Mouse (Mus musculus): ENCODE results near the gene Rbfox1. TPM values are rescaled to one million over a fixed set of nuclear protein-coding genes. Genes with fewer than 3 reads are reported as not detected.

Gene Rbfox1
- polyA plus RNA-seq, 1 experiment from 2014 or later: 2.9 TPM

GRCm38 (mm10) chr16:7069599-7069998 is 1184.4 kb downstream of the Rbfox1 start:
- Histone ChIP-seq H3K4me2 (replicated peaks) (no peak overlapping the region), H3K27me3 (no peaks in the 10 kb centered on the region), H3K4me1 (no peaks in the 10 kb centered on the region), H3K36me3 (no peaks in the 10 kb centered on the region), H3K4me3 (no peak overlapping the region), H3K27ac (no peak overlapping the region), H3K9ac (no peak overlapping the region), H3K9me3 (no peaks in the 10 kb centered on the region)
- ATAC-seq (ENCODE audit: insufficient number of reproducible peaks, insufficient read depth, low FRiP score, low TSS enrichment): no peak
- 62% methylated on average over 8 of the region's 8 CpGs for WGBS

- no peak overlapping the region for H3K4me3 ChIP-seq
- H3K9ac ChIP-seq: no peak overlapping the region
- 82% methylated on average over 4 of the region's 4 CpGs for WGBS
- H3K4me1 ChIP-seq: no peaks in the 10 kb centered on the region
- ATAC-seq (ENCODE audit: insufficient number of reproducible peaks, insufficient read depth, low FRiP score, low TSS enrichment): no peak
- no peaks in the 10 kb centered on the region for H3K27me3 ChIP-seq
- H3K9me3 ChIP-seq: no peaks in the 10 kb centered on the region
- H3K27ac ChIP-seq: no peak overlapping the region
- no peak overlapping the region for H3K4me2 ChIP-seq (replicated peaks)
- H3K36me3 ChIP-seq: no peaks in the 10 kb centered on the region
These were observed 1189.6 kb downstream of the Rbfox1 start for GRCm38 (mm10) chr16:7074786-7075185.

DNA sequence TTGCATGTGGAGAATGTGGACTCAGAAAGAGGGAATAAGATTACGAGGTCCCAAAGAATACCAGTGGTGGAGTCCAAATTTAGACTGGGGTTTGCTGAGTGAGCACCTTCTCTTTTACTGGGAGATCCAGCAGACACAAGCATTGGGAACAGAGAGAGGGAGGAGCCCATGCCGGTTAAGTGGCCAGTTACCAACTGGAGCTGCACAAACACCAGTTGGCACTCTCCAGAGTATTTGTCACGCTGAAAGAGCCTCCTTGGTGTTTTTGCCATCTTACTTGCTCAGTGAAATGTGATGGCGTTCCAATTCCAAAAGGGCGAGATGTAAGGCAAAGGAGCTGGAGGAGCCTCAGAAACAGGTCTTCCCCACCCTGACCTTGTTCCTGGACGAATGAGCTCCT is 1190.6 kb downstream of the Rbfox1 start:
- no peak overlapping the region for H3K9ac ChIP-seq
- H3K27me3 ChIP-seq: no peaks in the 10 kb centered on the region
- no peak for ATAC-seq (ENCODE audit: insufficient number of reproducible peaks, insufficient read depth, low FRiP score, low TSS enrichment)
- H3K27ac ChIP-seq: no peak overlapping the region
- H3K9me3 ChIP-seq: no peaks in the 10 kb centered on the region
- no peak overlapping the region for H3K4me3 ChIP-seq
- H3K4me2 ChIP-seq (replicated peaks): no peak overlapping the region
- WGBS: 82% methylated on average over 6 of the region's 6 CpGs
- H3K4me1 ChIP-seq: no peaks in the 10 kb centered on the region
- H3K36me3 ChIP-seq: no peaks in the 10 kb centered on the region

DNA sequence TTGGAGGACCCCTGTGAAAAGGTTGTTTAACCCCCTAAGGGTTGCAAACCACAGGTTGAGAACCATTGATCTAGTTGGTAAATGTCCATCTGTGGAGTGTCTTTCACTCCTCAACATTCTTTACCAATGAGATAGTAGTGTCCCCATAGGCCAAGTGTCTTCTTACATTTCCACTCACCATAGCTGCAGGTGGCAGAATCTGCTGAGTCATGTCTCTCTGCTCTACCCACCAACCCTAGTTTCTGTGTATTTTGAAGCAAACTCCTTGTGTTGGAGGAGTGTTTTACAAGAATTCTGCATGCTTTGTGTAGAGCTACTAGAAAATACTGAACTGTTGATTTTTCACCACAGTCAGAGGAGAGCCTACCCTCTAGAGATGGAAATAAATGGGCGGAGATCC is 1191.2 kb downstream of the Rbfox1 start:
- H3K4me1 ChIP-seq: no peaks in the 10 kb centered on the region
- no peak overlapping the region for H3K4me2 ChIP-seq (replicated peaks)
- H3K27ac ChIP-seq: no peak overlapping the region
- H3K27me3 ChIP-seq: no peaks in the 10 kb centered on the region
- 91% methylated on average over 1 of the region's 1 CpGs for WGBS
- H3K9me3 ChIP-seq: no peaks in the 10 kb centered on the region
- ATAC-seq (ENCODE audit: insufficient number of reproducible peaks, insufficient read depth, low FRiP score, low TSS enrichment): no peak
- H3K9ac ChIP-seq: no peak overlapping the region
- H3K36me3 ChIP-seq: no peaks in the 10 kb centered on the region
- no peak overlapping the region for H3K4me3 ChIP-seq

DNA sequence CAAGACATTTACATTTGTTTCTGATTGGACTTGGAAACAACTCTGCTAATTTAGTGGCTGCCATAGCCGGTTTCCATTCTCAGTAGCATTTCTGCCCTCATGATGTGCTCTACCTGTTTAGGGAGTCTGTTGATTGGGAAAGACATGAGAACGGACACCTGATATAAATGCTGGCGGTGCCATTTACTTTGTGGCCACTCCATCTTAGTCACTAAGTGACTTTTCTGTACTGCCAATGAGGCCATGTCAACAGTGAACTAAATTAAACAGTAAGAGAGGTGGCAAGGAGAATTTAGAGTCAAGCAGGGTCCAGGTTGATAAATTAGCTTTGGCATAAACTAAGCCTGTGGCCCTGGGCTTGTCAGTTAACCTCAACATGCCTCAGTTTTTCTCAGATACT is 1191.6 kb downstream of the Rbfox1 start:
- no peak for ATAC-seq (ENCODE audit: insufficient number of reproducible peaks, insufficient read depth, low FRiP score, low TSS enrichment)
- Histone ChIP-seq H3K4me3 (no peak overlapping the region), H3K9ac (no peak overlapping the region), H3K4me1 (no peaks in the 10 kb centered on the region), H3K27ac (no peak overlapping the region), H3K27me3 (no peaks in the 10 kb centered on the region), H3K4me2 (replicated peaks) (no peak overlapping the region), H3K36me3 (no peaks in the 10 kb centered on the region), H3K9me3 (no peaks in the 10 kb centered on the region)
- 90% methylated on average over 3 of the region's 3 CpGs for WGBS

- Histone ChIP-seq H3K9me3 (no peaks in the 10 kb centered on the region), H3K36me3 (no peaks in the 10 kb centered on the region), H3K27ac (no peak overlapping the region), H3K9ac (no peak overlapping the region), H3K4me2 (replicated peaks) (no peak overlapping the region), H3K4me1 (no peaks in the 10 kb centered on the region), H3K4me3 (no peak overlapping the region), H3K27me3 (no peaks in the 10 kb centered on the region)
- no peak for ATAC-seq (ENCODE audit: insufficient number of reproducible peaks, insufficient read depth, low FRiP score, low TSS enrichment)
- 76% methylated on average over 3 of the region's 3 CpGs for WGBS
These were observed 1196.0 kb downstream of the Rbfox1 start for GRCm38 (mm10) chr16:7081074-7081568.

DNA sequence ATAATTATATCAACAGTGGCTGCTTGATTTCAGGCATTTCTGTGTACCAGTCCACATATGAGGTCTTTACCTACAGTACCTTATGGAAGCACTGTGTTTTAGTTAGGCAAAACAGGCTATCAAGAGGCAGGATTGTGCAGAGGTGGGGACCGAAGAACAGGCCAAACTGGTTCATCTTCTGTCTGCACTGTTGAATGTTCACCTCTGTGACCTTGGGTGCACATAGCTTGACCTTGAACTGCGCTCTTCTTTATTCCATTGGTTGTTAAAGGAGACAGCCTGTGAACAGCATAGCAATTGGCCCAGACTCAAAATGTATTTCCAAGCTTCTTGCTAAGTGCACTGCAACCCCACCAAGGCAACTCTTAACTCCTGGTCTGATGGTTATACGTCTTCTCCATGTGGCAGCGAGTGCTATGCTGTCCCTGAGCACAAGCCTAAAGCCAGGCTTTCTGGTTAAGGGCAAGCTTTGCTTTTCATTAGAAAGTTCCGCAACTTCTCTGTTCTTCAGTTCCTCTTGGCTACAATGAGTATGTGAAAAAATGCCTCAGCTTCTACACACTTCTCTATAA is 1196.6 kb downstream of the Rbfox1 start:
- Histone ChIP-seq H3K27me3 (no peaks in the 10 kb centered on the region), H3K4me1 (no peaks in the 10 kb centered on the region), H3K36me3 (no peaks in the 10 kb centered on the region), H3K4me2 (replicated peaks) (no peak overlapping the region), H3K27ac (no peak overlapping the region), H3K4me3 (no peak overlapping the region), H3K9ac (no peak overlapping the region), H3K9me3 (no peaks in the 10 kb centered on the region)
- ATAC-seq (ENCODE audit: insufficient number of reproducible peaks, insufficient read depth, low FRiP score, low TSS enrichment): no peak
- WGBS: 83% methylated on average over 5 of the region's 5 CpGs

DNA sequence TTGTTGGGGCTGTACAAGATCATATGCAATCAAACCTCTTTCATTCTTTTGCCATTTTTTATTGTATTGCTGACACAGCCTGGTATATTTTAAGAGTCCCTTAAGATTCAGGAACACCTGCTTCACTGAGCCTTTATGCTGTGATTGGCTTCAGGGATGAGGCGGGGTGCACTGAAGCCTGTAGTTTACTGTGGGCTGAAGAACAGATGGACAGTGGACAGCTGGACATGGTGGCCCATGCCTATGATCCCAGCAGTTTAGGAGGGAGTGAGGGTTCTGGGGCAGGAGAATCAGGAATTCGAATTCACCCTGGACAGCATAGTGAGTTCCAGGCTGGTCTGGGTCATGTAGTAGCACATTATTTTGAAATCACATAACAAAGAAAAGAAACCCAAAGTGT is 1198.8 kb downstream of the Rbfox1 start:
- ATAC-seq (ENCODE audit: insufficient number of reproducible peaks, insufficient read depth, low FRiP score, low TSS enrichment): no peak

GRCm38 (mm10) chr16:7088601-7089430 is 1203.7 kb downstream of the Rbfox1 start:
- no peaks in the 10 kb centered on the region for H3K27me3 ChIP-seq
- 67% methylated on average over 10 of the region's 10 CpGs for WGBS
- H3K4me2 ChIP-seq (replicated peaks): no peak overlapping the region
- no peak overlapping the region for H3K9ac ChIP-seq
- H3K27ac ChIP-seq: no peak overlapping the region
- no peaks in the 10 kb centered on the region for H3K9me3 ChIP-seq
- H3K4me3 ChIP-seq: no peak overlapping the region
- no peaks in the 10 kb centered on the region for H3K36me3 ChIP-seq
- H3K4me1 ChIP-seq: no peaks in the 10 kb centered on the region
- no peak for ATAC-seq (ENCODE audit: insufficient number of reproducible peaks, insufficient read depth, low FRiP score, low TSS enrichment)

More for the DNA sequence above, 1198.8 kb downstream of the Rbfox1 start:
- Histone ChIP-seq H3K27me3 (no peaks in the 10 kb centered on the region), H3K9me3 (no peaks in the 10 kb centered on the region), H3K4me1 (no peaks in the 10 kb centered on the region), H3K9ac (no peak overlapping the region), H3K27ac (no peak overlapping the region), H3K4me3 (no peak overlapping the region), H3K36me3 (no peaks in the 10 kb centered on the region), H3K4me2 (replicated peaks) (no peak overlapping the region)
- WGBS: 80% methylated on average over 2 of the region's 2 CpGs

DNA sequence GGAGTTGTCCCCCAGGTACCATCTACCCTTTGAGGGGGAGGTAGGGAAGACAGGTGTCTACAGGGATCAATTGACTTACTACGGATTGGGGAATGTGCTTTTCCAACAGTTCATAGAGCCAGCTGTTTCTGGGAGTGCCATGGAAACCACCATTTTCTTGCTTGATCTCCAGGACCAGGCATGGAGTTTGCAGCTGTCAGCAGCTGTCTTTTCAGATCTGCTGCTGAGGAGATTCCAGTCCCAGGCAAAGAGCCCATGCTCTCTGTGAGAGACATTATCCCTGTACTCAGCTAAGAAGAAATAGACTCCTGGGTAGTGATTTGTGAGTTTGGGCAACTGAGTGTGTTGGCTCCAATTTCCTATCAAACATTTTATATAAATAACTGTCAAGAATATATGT is 1204.3 kb downstream of the Rbfox1 start:
- ATAC-seq (ENCODE audit: insufficient number of reproducible peaks, insufficient read depth, low FRiP score, low TSS enrichment): no peak
- WGBS: 83% methylated on average over 1 of the region's 1 CpGs
- H3K4me1 ChIP-seq: no peaks in the 10 kb centered on the region

GRCm38 (mm10) chr16:7090205-7090604 is 1205.0 kb downstream of the Rbfox1 start:
- Histone ChIP-seq H3K4me3 (no peak overlapping the region), H3K9me3 (no peaks in the 10 kb centered on the region), H3K4me1 (no peaks in the 10 kb centered on the region), H3K9ac (no peak overlapping the region), H3K27me3 (no peaks in the 10 kb centered on the region), H3K4me2 (replicated peaks) (no peak overlapping the region), H3K27ac (no peak overlapping the region), H3K36me3 (no peaks in the 10 kb centered on the region)
- WGBS: 87% methylated on average over 6 of the region's 6 CpGs
- no peak for ATAC-seq (ENCODE audit: insufficient number of reproducible peaks, insufficient read depth, low FRiP score, low TSS enrichment)

More for the DNA sequence above, 1204.3 kb downstream of the Rbfox1 start:
- no peaks in the 10 kb centered on the region for H3K27me3 ChIP-seq
- H3K4me3 ChIP-seq: no peak overlapping the region
- H3K27ac ChIP-seq: no peak overlapping the region
- H3K4me2 ChIP-seq (replicated peaks): no peak overlapping the region
- no peak overlapping the region for H3K9ac ChIP-seq
- H3K36me3 ChIP-seq: no peaks in the 10 kb centered on the region
- H3K9me3 ChIP-seq: no peaks in the 10 kb centered on the region

GRCm38 (mm10) chr16:7092811-7093210 is 1207.7 kb downstream of the Rbfox1 start:
- H3K27ac ChIP-seq: no peak overlapping the region
- H3K4me2 ChIP-seq (replicated peaks): no peak overlapping the region
- no peak for ATAC-seq (ENCODE audit: insufficient number of reproducible peaks, insufficient read depth, low FRiP score, low TSS enrichment)
- no peaks in the 10 kb centered on the region for H3K4me1 ChIP-seq
- no peaks in the 10 kb centered on the region for H3K27me3 ChIP-seq
- WGBS: 60% methylated on average over 4 of the region's 4 CpGs
- H3K9me3 ChIP-seq: no peaks in the 10 kb centered on the region
- H3K36me3 ChIP-seq: no peaks in the 10 kb centered on the region
- no peak overlapping the region for H3K9ac ChIP-seq
- H3K4me3 ChIP-seq: no peak overlapping the region

All from embryonic facial prominence, embryonic 12.5 days (tissue).